In the genomic region with DNA sequence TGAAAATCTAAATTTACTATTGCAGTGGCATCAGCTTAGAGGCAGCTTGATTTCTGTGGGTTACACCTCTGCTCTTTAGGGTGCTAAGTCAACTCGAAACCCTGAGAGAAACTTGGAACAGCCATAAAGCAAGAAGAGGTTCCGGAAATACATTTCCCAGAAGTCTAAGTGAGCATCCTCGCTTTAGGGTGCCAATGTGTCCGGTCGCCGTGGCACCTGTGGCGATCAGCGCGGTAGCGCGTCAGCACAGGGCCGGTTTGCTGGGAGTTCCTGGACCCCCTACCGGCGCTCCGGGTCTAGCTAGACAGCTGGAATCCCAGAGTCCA, we compare ENCODE assay signal across 8 mouse cellular contexts. TPM values are rescaled to one million over a fixed set of nuclear protein-coding genes. Genes with fewer than 3 reads are reported as not detected.
DNase-seq lines count a peak whose midpoint lies in the region; ATAC-seq and TF ChIP-seq lines count a peak whose summit lies in the region.

No protein-coding gene starts in this region.

- TF ChIP-seq CTCF in cerebellum, adult 2 months (IDR thresholded peaks at IDR 0.05; ENCODE audit: borderline replicate concordance, insufficient read depth, low read depth, low read length): no peak
- no peak for TF ChIP-seq CTCF in spleen, adult 2 months (IDR thresholded peaks at IDR 0.05; ENCODE audit: extremely low read depth, insufficient read depth, insufficient read length, insufficient replicate concordance)
- TF ChIP-seq CTCF in stomach, postnatal 0 days (IDR thresholded peaks at IDR 0.05; ENCODE audit: low read depth): 0 out of 2 replicates have a peak, but pooled peaks have one; percentile 4

- WGBS in cerebellum, adult 2 months: under 1% methylated on average over 15 of the region's 15 CpGs
- 2% methylated on average over 15 of the region's 15 CpGs for WGBS in spleen, adult 2 months
- 6% methylated on average over 15 of the region's 15 CpGs for WGBS in liver, embryonic 13.5 days (ENCODE audit: insufficient replicate concordance)
- WGBS in stomach, postnatal 0 days: 1% methylated on average over 15 of the region's 15 CpGs

- no peak for TF ChIP-seq EP300 in stomach, postnatal 0 days (optimal IDR thresholded peaks at IDR 0.05)

- DNase-seq in cerebellum, adult 2 months: no peak
- DNase-seq in cerebellum, adult 8-10 months: no peak
- no peak for DNase-seq in spleen, adult 2 months (ENCODE audit: low read depth in 1 of 2, low spot score in 2 of 2)
- no peak for DNase-seq in spleen, postnatal 36 days (ENCODE audit: low spot score in 2 of 2)
- DNase-seq in liver, embryonic 13.5 days: no peak
- no peak for DNase-seq in stomach, postnatal 0 days (ENCODE audit: low spot score)
- DNase-seq in spleen, postnatal 4 days (ENCODE audit: low spot score in 2 of 2): no peak
- DNase-seq in ovary, postnatal 14 days (ENCODE audit: low spot score): no peak

- no peaks in the 10 kb centered on the region for H3K4me1 ChIP-seq in cerebellum, adult 2 months (ENCODE audit: control insufficient read depth, insufficient read depth, low read length)
- H3K4me1 ChIP-seq in spleen, adult 2 months (ENCODE audit: control insufficient read depth, insufficient read depth, insufficient read length): no peaks in the 10 kb centered on the region
- H3K4me1 ChIP-seq in liver, embryonic 13.5 days (replicated peaks): peaks cover 15% of the 10 kb centered on the region
- H3K4me1 ChIP-seq in stomach, postnatal 0 days (replicated peaks; ENCODE audit: control insufficient read depth, insufficient read depth): no peaks in the 10 kb centered on the region

- H3K36me3 ChIP-seq in spleen, adult 2 months (ENCODE audit: control insufficient read depth, insufficient read depth, low read length): no peaks in the 10 kb centered on the region
- H3K36me3 ChIP-seq in liver, embryonic 13.5 days: no peaks in the 10 kb centered on the region
- H3K36me3 ChIP-seq in stomach, postnatal 0 days (ENCODE audit: control insufficient read depth, insufficient read depth, low read length): no peaks in the 10 kb centered on the region

- no peak for ATAC-seq in liver, embryonic 13.5 days (ENCODE audit: low read depth)
- no peak for ATAC-seq in stomach, postnatal 0 days (ENCODE audit: low FRiP score, low TSS enrichment)

- peak overlapping the region; percentile 88 for H3K27ac ChIP-seq in cerebellum, adult 2 months (ENCODE audit: insufficient read depth, low read length)
- peak overlapping the region; percentile 25; the same call in 1 of the 2 replicates for H3K27ac ChIP-seq in spleen, adult 2 months (ENCODE audit: insufficient read depth, low read length)
- peak overlapping the region; percentile 50; the same call in 1 of the 2 replicates for H3K27ac ChIP-seq in liver, embryonic 13.5 days
- H3K27ac ChIP-seq in stomach, postnatal 0 days (replicated peaks): peak overlapping the region; percentile 53; the same call in 1 of the 2 replicates

- peak overlapping the region; percentile 69 for H3K9ac ChIP-seq in liver, embryonic 13.5 days
- H3K9ac ChIP-seq in stomach, postnatal 0 days (ENCODE audit: low read length): peak overlapping the region; percentile 60

- TF ChIP-seq POLR2A in cerebellum, adult 2 months (IDR thresholded peaks at IDR 0.05; ENCODE audit: borderline replicate concordance, insufficient read depth, low read length): no peak
- TF ChIP-seq POLR2A in spleen, adult 2 months (IDR thresholded peaks at IDR 0.05; ENCODE audit: low read depth, low read length): no peak

- H3K4me2 ChIP-seq in liver, embryonic 13.5 days: peak overlapping the region; percentile 79
- peak overlapping the region; percentile 63 for H3K4me2 ChIP-seq in stomach, postnatal 0 days (replicated peaks; ENCODE audit: low read depth)

- H3K9me3 ChIP-seq in liver, embryonic 13.5 days (replicated peaks): no peaks in the 10 kb centered on the region
- H3K9me3 ChIP-seq in stomach, postnatal 0 days (ENCODE audit: control insufficient read depth, low read length): no peaks in the 10 kb centered on the region

- H3K27me3 ChIP-seq in cerebellum, adult 2 months (ENCODE audit: control insufficient read depth, insufficient read depth, low read length): no peaks in the 10 kb centered on the region
- H3K27me3 ChIP-seq in spleen, adult 2 months (ENCODE audit: control insufficient read depth, insufficient read depth, low read length): no peaks in the 10 kb centered on the region
- H3K27me3 ChIP-seq in liver, embryonic 13.5 days: no peaks in the 10 kb centered on the region
- H3K27me3 ChIP-seq in stomach, postnatal 0 days (ENCODE audit: control insufficient read depth, insufficient read depth, low read length): no peaks in the 10 kb centered on the region

- H3K4me3 ChIP-seq in cerebellum, adult 2 months (replicated peaks; ENCODE audit: insufficient read depth, low read depth, low read length): peak overlapping the region; percentile 94
- peak overlapping the region; percentile 81 for H3K4me3 ChIP-seq in spleen, adult 2 months (ENCODE audit: extremely low read depth, insufficient read depth, insufficient read length)
- H3K4me3 ChIP-seq in liver, embryonic 13.5 days (replicated peaks): peak overlapping the region; percentile 67
- H3K4me3 ChIP-seq in stomach, postnatal 0 days (ENCODE audit: low read depth, low read length): peak overlapping the region; percentile 59

RNA-seq across cellular contexts. Expression of a gene that starts 0.6 kb away (rescaled TPM):
- 4.6 TPM in 2 replicates for polyA plus RNA-seq in cerebellum, adult 2 months (2012; rRNA removed)
- 0.76 and 1.1 TPM in 2 replicates for polyA plus RNA-seq in spleen, adult 2 months (2012; rRNA removed)
- polyA plus RNA-seq in liver, embryonic 13.5 days (2015; fragmentation: Nextera tagmentation; extraction: Ambion mirVana): 0.45 and 0.52 TPM in 2 replicates
- 0.93 and 1.3 TPM in 2 replicates for polyA plus RNA-seq in stomach, postnatal 0 days (2015; fragmentation: Nextera tagmentation; extraction: Ambion mirVana)

RNA-seq across cellular contexts. Expression of a gene that starts 15.8 kb away (rescaled TPM):
- 376 and 405 TPM in 2 replicates for polyA plus RNA-seq in cerebellum, adult 2 months (2012; rRNA removed)
- 62.7 and 90.8 TPM in 2 replicates for polyA plus RNA-seq in spleen, adult 2 months (2012; rRNA removed)
- 70.0 and 80.8 TPM in 2 replicates for polyA plus RNA-seq in liver, embryonic 13.5 days (2015; fragmentation: Nextera tagmentation; extraction: Ambion mirVana)
- 90.9 and 93.4 TPM in 2 replicates for polyA plus RNA-seq in stomach, postnatal 0 days (2015; fragmentation: Nextera tagmentation; extraction: Ambion mirVana)

RNA-seq across cellular contexts. Expression of a gene that starts 19.3 kb away (rescaled TPM):
- 258 and 264 TPM in 2 replicates for polyA plus RNA-seq in cerebellum, adult 2 months (2012; rRNA removed)
- polyA plus RNA-seq in spleen, adult 2 months (2012; rRNA removed): 40.2 and 41.1 TPM in 2 replicates
- 127 and 130 TPM in 2 replicates for polyA plus RNA-seq in liver, embryonic 13.5 days (2015; fragmentation: Nextera tagmentation; extraction: Ambion mirVana)
- 271 and 287 TPM in 2 replicates for polyA plus RNA-seq in stomach, postnatal 0 days (2015; fragmentation: Nextera tagmentation; extraction: Ambion mirVana)

RNA-seq across cellular contexts. Expression of a gene that starts 41.0 kb away (rescaled TPM):
- polyA plus RNA-seq in cerebellum, adult 2 months (2012; rRNA removed): not detected in 2 replicates
- polyA plus RNA-seq in spleen, adult 2 months (2012; rRNA removed): not detected in 2 replicates
- not detected in 2 replicates for polyA plus RNA-seq in liver, embryonic 13.5 days (2015; fragmentation: Nextera tagmentation; extraction: Ambion mirVana)
- polyA plus RNA-seq in stomach, postnatal 0 days (2015; fragmentation: Nextera tagmentation; extraction: Ambion mirVana): 0.01 TPM in 1 of 2 replicates, not detected in the other

RNA-seq across cellular contexts. Expression of a gene that starts 44.1 kb away (rescaled TPM):
- 31.9 and 33.5 TPM in 2 replicates for polyA plus RNA-seq in cerebellum, adult 2 months (2012; rRNA removed)
- polyA plus RNA-seq in spleen, adult 2 months (2012; rRNA removed): 24.5 and 34.5 TPM in 2 replicates
- 14.4 and 17.3 TPM in 2 replicates for polyA plus RNA-seq in liver, embryonic 13.5 days (2015; fragmentation: Nextera tagmentation; extraction: Ambion mirVana)
- polyA plus RNA-seq in stomach, postnatal 0 days (2015; fragmentation: Nextera tagmentation; extraction: Ambion mirVana): 8.5 and 9.5 TPM in 2 replicates

Comparison
In these comparisons a context has a peak if more than half of its experiments do, and no peak if none do; other contexts are left out.
1. H3K27ac ChIP-seq: peak in every context shown above with its lines; median percentile 88 in cerebellum, adult 2 months; 53 in stomach, postnatal 0 days; 50 in liver, embryonic 13.5 days; 25 in spleen, adult 2 months.